ENCODE assay signal across 10 mouse cellular contexts in genomic region chr1:162735084-162735483, GRCm38 (mm10).
"Had no signal": no experiment of that assay in that cellular context is flagged by ENCODE, and none has a peak within 500 bp of the region (broad histone marks: within the 10 kb centered on the region; RNA-seq: fewer than 3 reads in every experiment).

No protein-coding gene starts in this region.

- H3K36me3 ChIP-seq: neural tube, embryonic 13.5 days had no signal

- H3K9ac ChIP-seq: neural tube, embryonic 13.5 days had no signal

- H3K27me3 ChIP-seq: neural tube, embryonic 13.5 days had no signal

- H3K4me2 ChIP-seq: liver, embryonic 11.5 days; neural tube, embryonic 13.5 days had no signal

- H3K27ac ChIP-seq: left cerebral cortex, adult 2 months; limb, embryonic 10.5 days; neural tube, embryonic 13.5 days; stomach, postnatal 0 days had no signal

- H3K9me3 ChIP-seq: limb, embryonic 10.5 days; neural tube, embryonic 13.5 days had no signal

- DNase-seq: kidney, adult 18-20 months; kidney, postnatal 25 days; midbrain, embryonic 14.5 days; right cerebral cortex, postnatal 25 days; thymus, postnatal 4 days had no signal

- H3K4me3 ChIP-seq: left cerebral cortex, adult 2 months; limb, embryonic 10.5 days; neural tube, embryonic 13.5 days had no signal
